Mouse (Mus musculus) ES-E14 (cell line): ENCODE measurements around the gene Egr4. TPM values are rescaled to one million over a fixed set of nuclear protein-coding genes. Genes with fewer than 3 reads are reported as not detected.

Source experiments
- DNase-seq: peaks from one replicate; pipeline ENCODE4 v3.0.0-alpha.2; 2013; ENCODE audit warnings: low read depth, low spot score
- H3K27ac ChIP-seq: 2 replicates; pipeline ENCODE4 v1.5.1; 2012; ENCODE audit warnings: low read depth, mild to moderate bottlenecking, low read length, moderate library complexity, mixed read lengths; ENCODE audit not compliant: poor library complexity, insufficient read depth, severe bottlenecking
- H3K36me3 ChIP-seq: 2 replicates; pipeline ENCODE4 v1.6.1; 2012; ENCODE audit warnings: mild to moderate bottlenecking, low read length, moderate library complexity, mixed read lengths; ENCODE audit not compliant: control insufficient read depth, poor library complexity, insufficient read depth, severe bottlenecking
- H3K4me1 ChIP-seq, 2 experiments: fragments of 150-350 bp in 1 of 2; sonication (generic) in 1 of 2; 2 replicates each; pipeline ENCODE4 v1.6.1; 2012; ENCODE audit warnings: low read length in 2 of 2, mild to moderate bottlenecking in 1 of 2, mixed read lengths in 1 of 2; ENCODE audit not compliant: control insufficient read depth in 2 of 2, insufficient read depth in 2 of 2, poor library complexity in 1 of 2
- H3K4me3 ChIP-seq, 2 experiments: fragments of 150-350 bp in 1 of 2; sonication (generic) in 1 of 2; 2 replicates each; pipeline ENCODE4 v1.5.1; 2012; ENCODE audit warnings: low read length in 2 of 2, low read depth in 1 of 2, mild to moderate bottlenecking in 1 of 2, mixed read lengths in 1 of 2; ENCODE audit not compliant: insufficient read depth in 1 of 2, poor library complexity in 1 of 2, severe bottlenecking in 1 of 2
- H3K9ac ChIP-seq: 2 replicates; pipeline ENCODE4 v1.6.1; 2012; ENCODE audit warnings: low read depth, mild to moderate bottlenecking, low read length, mixed read lengths; ENCODE audit not compliant: poor library complexity, insufficient read depth, severe bottlenecking
- H3K9me3 ChIP-seq: fragments of 150-350 bp; sonication (generic); 2 replicates; pipeline ENCODE4 v1.6.1; 2012; ENCODE audit warnings: low read depth, mild to moderate bottlenecking, low read length; ENCODE audit not compliant: control insufficient read depth, insufficient read depth
- CHD2 ChIP-seq: IDR thresholded peaks from 2 replicates; pipeline ENCODE4 v1.6.1; 2014; ENCODE audit warnings: mild to moderate bottlenecking, low read depth, low read length, inconsistent platforms
- HCFC1 ChIP-seq: IDR thresholded peaks from 2 replicates; pipeline ENCODE4 v1.6.1; 2012; ENCODE audit warnings: low read length, inconsistent platforms, borderline replicate concordance; ENCODE audit not compliant: insufficient read depth
- MAFK ChIP-seq: IDR thresholded peaks from 2 replicates; pipeline ENCODE4 v1.6.1; 2014; ENCODE audit warnings: mild to moderate bottlenecking, low read depth, low read length, inconsistent platforms; ENCODE audit not compliant: insufficient read depth
- ZC3H11A ChIP-seq: IDR thresholded peaks from 2 replicates; pipeline ENCODE4 v1.6.1; 2012; ENCODE audit warnings: low read depth, mild to moderate bottlenecking, inconsistent platforms, low read length, borderline replicate concordance
- ZNF384 ChIP-seq: IDR thresholded peaks from 2 replicates; pipeline ENCODE4 v1.6.1; 2012; ENCODE audit warnings: low read depth, low read length, inconsistent platforms
- in situ Hi-C, 2 experiments: fragments of 600-800 bp; cut with MboI; formaldehyde crosslinking; loops; one replicate each; pipeline ENCODE4 v1.15.1; 2025; ENCODE audit warnings: low sequenced_read_pairs in 2 of 2, inconsistent platforms in 1 of 2; ENCODE audit not compliant: unreplicated experiment in 2 of 2
- total RNA-seq: library from RNA; depleted of rRNA; stranded (reverse); fragments of 300-350 nt; gene quantifications from 2 replicates; pipeline ENCODE4 v1.2.3, GENCODE M21; 2012

Egr4 gene
- total RNA-seq, 1 experiment, result 0.31 TPM

GRCm38 (mm10) chr6:85510476-85510875 is 2.9 kb downstream of the Egr4 start:
- no peak for DNase-seq
- TF ChIP-seq MAFK (no peak), ZNF384 (no peak), ZC3H11A (no peak), CHD2 (no peak), HCFC1 (no peak)
- no peak overlapping the region for H3K4me3 ChIP-seq
- in situ Hi-C loops, result no loop called here
- no peak overlapping the region for H3K9ac ChIP-seq
- no peak overlapping the region for H3K27ac ChIP-seq
- H3K36me3 ChIP-seq, result no peaks in the 10 kb centered on the region
- H3K4me1 ChIP-seq, result no peaks in the 10 kb centered on the region
- no peaks in the 10 kb centered on the region for H3K9me3 ChIP-seq

DNA sequence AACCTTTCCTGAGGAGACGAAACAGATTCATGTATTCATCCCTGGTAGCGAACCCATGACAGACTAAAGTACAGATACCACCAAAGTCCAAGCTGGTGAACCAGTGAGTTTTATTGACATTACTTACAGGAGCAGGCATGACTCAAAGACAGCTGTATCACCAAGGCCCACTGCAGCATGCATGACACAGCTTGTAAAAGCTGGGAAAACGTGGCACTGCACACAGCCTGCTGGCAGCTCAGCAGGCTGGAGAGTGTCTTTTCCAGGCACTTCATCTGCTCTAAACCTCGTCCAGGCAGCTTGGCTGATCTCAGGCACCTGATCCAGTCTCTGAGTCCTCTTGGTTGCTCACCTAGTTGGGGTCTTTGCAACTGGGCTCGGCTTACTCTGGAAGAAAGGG is 4.8 kb downstream of the Egr4 start:
- Histone ChIP-seq H3K4me3 (no peak overlapping the region), H3K4me1 (no peaks in the 10 kb centered on the region), H3K27ac (no peak overlapping the region), H3K36me3 (no peaks in the 10 kb centered on the region), H3K9ac (no peak overlapping the region), H3K9me3 (no peaks in the 10 kb centered on the region)
- no peak for DNase-seq
- TF ChIP-seq ZNF384 (no peak), MAFK (no peak), CHD2 (no peak), HCFC1 (no peak), ZC3H11A (no peak)
- in situ Hi-C loops, result no loop called here

- no peak for DNase-seq
- Histone ChIP-seq H3K9me3 (no peaks in the 10 kb centered on the region), H3K27ac (no peak overlapping the region), H3K4me3 (no peak overlapping the region), H3K36me3 (no peaks in the 10 kb centered on the region), H3K9ac (no peak overlapping the region), H3K4me1 (peaks cover 0 to 12% of the 10 kb centered on the region in 2 experiments; a peak in 1 of 4 replicates)
- TF ChIP-seq MAFK, result no peak
- no peak for TF ChIP-seq ZNF384
- TF ChIP-seq ZC3H11A, result no peak
- TF ChIP-seq HCFC1, result no peak
- TF ChIP-seq CHD2, result no peak
- in situ Hi-C loops, result no loop called here
Observed at GRCm38 (mm10) chr6:85504908-85505307, 8.5 kb downstream of the Egr4 start.

- H3K4me3 ChIP-seq, result peak within 1 kb of the TSS; percentile 83 to 97
- H3K4me1 ChIP-seq, result peaks cover 0 to 12% of the 10 kb centered on the region in 2 experiments; a peak in 1 of 4 replicates
- H3K9me3 ChIP-seq, result no peaks in the 10 kb centered on the region
- in situ Hi-C loops, result no loop called here
- DNase-seq, result no peak
- peak within 1 kb of the TSS; percentile 59 for H3K9ac ChIP-seq
- TF ChIP-seq HCFC1 (no peak), MAFK (no peak), ZNF384 (no peak), CHD2 (no peak), ZC3H11A (no peak)
- H3K27ac ChIP-seq, result no peak within 1 kb of the TSS
- no peaks in the 10 kb centered on the region for H3K36me3 ChIP-seq
Observed at GRCm38 (mm10) chr6:85502911-85503250, 10.5 kb downstream of the Egr4 start, which contains the start of gene Fbxo41. Fbxo41 (minus strand) TSS chr6:85502994.
